Mouse (Mus musculus) midbrain, embryonic 14.5 days (tissue): ENCODE measurements around the gene Esrrb. TPM values are rescaled to one million over a fixed set of nuclear protein-coding genes. Genes with fewer than 3 reads are reported as not detected.

ENCODE experiments used
- ATAC-seq: fragments of 200-750 bp; cut with Nextera tagmentation; 2 replicates; pipeline ENCODE4 v1.8.0; 2017; ENCODE audit warnings: moderate number of reproducible peaks, moderate library complexity; ENCODE audit not compliant: low FRiP score, low TSS enrichment
- DNase-seq: peaks from one replicate; pipeline ENCODE4 v3.0.0-alpha.2; 2015
- H3K27ac ChIP-seq: fragments of 300-500 bp; sonication (generic); replicated peaks from 2 replicates; pipeline ENCODE4 v1.5.1; 2014; ENCODE audit warnings: mild to moderate bottlenecking, low read depth, low read length, moderate library complexity
- H3K27me3 ChIP-seq: fragments of 300-500 bp; sonication (generic); 2 replicates; pipeline ENCODE4 v1.6.1; 2014; ENCODE audit warnings: low read length, control low read depth, mixed read lengths; ENCODE audit not compliant: control insufficient read depth, insufficient read depth
- H3K36me3 ChIP-seq: fragments of 300-500 bp; sonication (generic); 2 replicates; pipeline ENCODE4 v1.6.1; 2014; ENCODE audit warnings: low read length, control low read depth; ENCODE audit not compliant: control insufficient read depth, insufficient read depth
- H3K4me1 ChIP-seq: fragments of 300-500 bp; sonication (generic); 2 replicates; pipeline ENCODE4 v1.6.1; 2014; ENCODE audit warnings: mild to moderate bottlenecking, antibody characterized with exemption, low read length, control low read depth; ENCODE audit not compliant: control insufficient read depth, insufficient read depth
- H3K4me2 ChIP-seq: fragments of 300-500 bp; sonication (generic); 2 replicates; pipeline ENCODE4 v1.6.1; 2014; ENCODE audit warnings: mild to moderate bottlenecking, low read length, moderate library complexity
- H3K4me3 ChIP-seq: fragments of 300-500 bp; sonication (generic); replicated peaks from 2 replicates; pipeline ENCODE4 v1.5.1; 2014; ENCODE audit warnings: low read depth, low read length
- H3K9ac ChIP-seq: fragments of 300-500 bp; sonication (generic); replicated peaks from 2 replicates; pipeline ENCODE4 v1.6.1; 2014; ENCODE audit warnings: mild to moderate bottlenecking, low read length, moderate library complexity
- H3K9me3 ChIP-seq: fragments of 300-500 bp; sonication (generic); 2 replicates; pipeline ENCODE4 v1.6.1; 2016; ENCODE audit warnings: low read length, control low read depth, mixed read lengths; ENCODE audit not compliant: control insufficient read depth
- WGBS: fragments of 180-500 bp; shearing (Covaris S2); extraction: QIAGEN DNeasy Blood & Tissue Kit; methylation state at CpG from one replicate; pipeline ENCODE4 v1.1.7; 2014; 5-methylcytosine and 5-hydroxymethylcytosine counted together
- polyA plus RNA-seq: library from polyadenylated mRNA; unstranded; fragments of >200 nt; fragmentation: Nextera tagmentation; extraction: Ambion mirVana; gene quantifications from 2 replicates; pipeline ENCODE4 v1.2.1, GENCODE M21; 2014

Gene Esrrb
- polyA plus RNA-seq, 1 experiment from 2014 or later = 7.3 TPM

DNA sequence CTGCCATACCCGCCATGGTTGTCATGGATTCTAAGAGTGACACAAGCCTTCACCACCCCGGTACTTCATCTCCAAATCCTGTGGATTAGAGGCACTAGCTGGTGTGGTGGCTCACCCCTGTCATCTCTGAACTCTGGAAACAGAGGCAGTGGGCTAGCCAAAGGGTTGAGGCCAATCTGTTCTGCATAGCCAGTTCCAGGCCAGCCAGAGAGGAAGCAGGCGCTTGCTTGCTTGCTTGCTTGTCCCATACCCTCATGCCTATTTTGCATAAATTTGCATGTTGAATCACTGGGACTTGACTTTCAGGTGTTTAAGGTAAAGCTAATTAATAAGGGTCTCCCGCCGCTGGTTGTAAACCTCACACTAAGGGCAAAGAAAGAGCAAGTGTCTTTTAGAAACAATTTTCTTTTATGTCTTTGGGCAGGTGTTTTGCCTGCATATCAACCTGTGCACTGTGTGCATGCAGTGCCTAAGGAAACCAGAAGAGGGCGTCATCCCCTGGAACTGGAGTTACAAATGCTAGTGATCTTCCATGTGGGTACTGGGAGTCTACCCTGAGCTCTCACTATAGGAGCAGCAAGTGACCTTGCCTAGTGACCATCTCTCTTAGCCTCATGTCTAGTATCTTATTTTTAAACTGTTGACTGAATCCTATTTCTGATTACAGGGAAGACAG lies 147.5 kb downstream of the Esrrb start:
- H3K4me1 ChIP-seq = peaks cover 6% of the 10 kb centered on the region; the same call in 1 of the 2 replicates
- no peaks in the 10 kb centered on the region for H3K27me3 ChIP-seq
- H3K4me3 ChIP-seq = no peak overlapping the region
- no peak overlapping the region for H3K27ac ChIP-seq
- DNase-seq (no peak), ATAC-seq (no peak)
- H3K9me3 ChIP-seq = no peaks in the 10 kb centered on the region
- no peaks in the 10 kb centered on the region for H3K36me3 ChIP-seq
- WGBS = 78% methylated on average over 6 of the region's 6 CpGs
- H3K4me2 ChIP-seq = no peak overlapping the region
- H3K9ac ChIP-seq = no peak overlapping the region

DNA sequence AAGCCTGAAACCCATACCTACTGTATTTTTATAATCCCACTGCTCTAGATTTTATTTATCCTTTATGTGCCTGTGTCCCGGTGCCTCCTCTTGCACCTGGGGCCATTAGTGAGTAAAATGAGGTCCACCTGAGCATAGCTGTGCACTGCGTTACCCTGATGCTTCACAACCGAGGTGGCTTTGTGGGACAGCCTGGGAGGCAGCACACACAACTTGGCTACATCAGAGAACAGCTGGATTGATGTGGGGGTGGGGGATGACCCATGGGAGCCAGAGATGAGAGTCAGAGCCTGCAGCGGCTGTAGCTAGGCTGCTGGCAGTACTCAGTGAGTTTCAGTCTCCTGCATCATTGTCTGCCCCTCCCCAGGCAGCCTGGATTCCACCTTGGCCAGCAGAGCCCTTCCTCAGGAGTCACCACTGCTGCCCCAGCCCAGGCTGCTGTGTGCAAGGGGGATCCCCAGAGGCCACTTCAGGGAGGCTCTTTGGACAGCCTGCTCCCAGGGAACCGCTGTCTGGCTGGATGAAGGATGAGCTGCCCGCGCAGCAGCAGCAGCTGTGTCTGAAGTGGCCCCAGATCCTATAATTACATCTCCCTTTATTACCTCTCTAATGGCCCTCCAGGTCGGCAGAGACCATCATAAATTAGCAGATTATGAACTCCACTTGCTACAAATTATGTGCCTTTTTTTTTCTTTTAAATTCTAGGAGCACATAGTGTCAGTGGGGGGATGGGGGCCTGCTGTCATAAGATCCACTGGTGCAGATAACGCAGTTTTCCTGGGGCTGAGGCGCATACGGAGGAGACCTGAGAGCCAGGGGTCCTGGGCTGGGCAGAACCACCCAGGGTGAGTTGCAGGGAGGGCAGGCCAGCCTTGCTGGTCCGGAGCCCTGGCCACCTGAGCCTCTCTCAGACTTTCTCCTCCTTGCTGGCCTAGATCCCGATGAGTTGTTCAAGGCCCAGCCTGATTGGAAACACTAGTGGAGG lies 148.7 kb downstream of the Esrrb start:
- Histone ChIP-seq H3K4me1 (peaks cover 6% of the 10 kb centered on the region; the same call in 1 of the 2 replicates), H3K9me3 (no peaks in the 10 kb centered on the region), H3K4me2 (no peak overlapping the region), H3K27ac (0 out of 2 replicates have a peak overlapping the region, but pooled peaks have one; percentile 26), H3K4me3 (no peak overlapping the region), H3K9ac (no peak overlapping the region), H3K36me3 (no peaks in the 10 kb centered on the region), H3K27me3 (no peaks in the 10 kb centered on the region)
- no peak for ATAC-seq
- WGBS = 44% methylated on average over 13 of the region's 13 CpGs
- DNase-seq = peak; percentile 24

DNA sequence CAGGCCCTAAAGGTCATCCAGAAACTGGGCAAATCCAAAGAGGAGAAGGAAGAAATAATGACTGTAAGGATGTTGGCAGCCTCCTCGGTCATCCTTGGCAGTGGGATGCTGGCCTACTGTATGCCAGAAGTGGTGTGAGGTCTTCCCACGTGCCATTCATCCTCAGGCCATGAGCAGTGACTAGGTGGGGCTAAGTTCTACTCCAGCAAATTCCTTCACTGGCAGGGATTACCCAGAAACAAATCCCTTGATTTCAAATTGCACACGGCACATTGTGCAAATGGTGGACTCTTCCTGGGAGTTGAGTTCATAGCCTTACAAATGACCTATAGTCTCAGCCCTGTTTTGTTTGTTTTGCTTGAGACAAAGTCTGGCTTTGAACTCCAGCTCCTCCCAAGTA lies 151.4 kb downstream of the Esrrb start:
- ATAC-seq (no peak), DNase-seq (no peak)
- Histone ChIP-seq H3K36me3 (no peaks in the 10 kb centered on the region), H3K4me3 (no peak overlapping the region), H3K4me1 (peaks cover 6% of the 10 kb centered on the region; the same call in 1 of the 2 replicates), H3K27ac (no peak overlapping the region), H3K27me3 (no peaks in the 10 kb centered on the region), H3K9me3 (no peaks in the 10 kb centered on the region), H3K9ac (no peak overlapping the region), H3K4me2 (no peak overlapping the region)
- WGBS = 75% methylated on average over 3 of the region's 3 CpGs

DNA sequence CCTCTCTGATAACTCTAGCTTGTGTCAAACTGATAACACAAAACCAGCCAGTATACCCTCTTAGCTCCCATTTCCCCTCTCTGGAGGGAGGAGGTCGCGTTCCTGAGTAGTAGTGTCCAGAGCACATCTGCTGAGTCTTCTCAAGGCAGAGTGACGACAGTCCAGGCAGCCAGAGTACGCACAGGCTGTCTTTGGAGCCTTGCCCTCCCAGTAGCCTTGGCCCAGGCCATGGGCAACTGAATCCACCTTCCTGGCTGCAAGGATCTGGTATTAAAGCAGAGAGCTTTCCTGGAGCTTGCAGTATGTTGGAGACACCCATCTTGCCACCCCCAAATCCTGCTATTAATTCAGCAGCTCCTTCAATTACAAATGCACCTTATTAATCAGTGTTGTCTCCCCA lies 152.7 kb downstream of the Esrrb start:
- Histone ChIP-seq H3K36me3 (no peaks in the 10 kb centered on the region), H3K9me3 (no peaks in the 10 kb centered on the region), H3K27me3 (no peaks in the 10 kb centered on the region), H3K4me2 (no peak overlapping the region), H3K4me1 (peaks cover 6% of the 10 kb centered on the region; the same call in 1 of the 2 replicates), H3K9ac (no peak overlapping the region), H3K27ac (no peak overlapping the region), H3K4me3 (no peak overlapping the region)
- DNase-seq (no peak), ATAC-seq (no peak)
- WGBS = 87% methylated on average over 4 of the region's 4 CpGs

DNA sequence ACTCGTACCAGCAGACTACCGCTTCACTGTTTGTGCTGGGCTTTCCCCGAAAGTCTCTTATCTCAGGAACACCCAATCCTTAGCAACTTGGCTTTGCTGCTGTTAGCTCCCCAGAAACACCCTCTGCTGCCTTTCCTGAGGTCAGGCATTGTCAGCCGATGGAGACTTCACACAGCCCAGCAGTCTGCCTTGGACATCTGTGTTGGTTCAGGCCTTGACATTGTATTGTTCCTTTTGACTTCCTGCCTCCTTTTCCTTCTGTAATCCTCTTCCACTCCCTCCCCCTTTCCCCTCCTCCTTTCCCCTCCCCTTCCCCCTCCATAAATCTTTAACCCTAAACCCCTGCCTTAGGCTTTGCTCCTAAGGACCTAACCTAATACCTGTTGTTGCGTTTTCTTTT lies 155.7 kb downstream of the Esrrb start:
- Histone ChIP-seq H3K27me3 (no peaks in the 10 kb centered on the region), H3K9me3 (no peaks in the 10 kb centered on the region), H3K27ac (no peak overlapping the region), H3K36me3 (no peaks in the 10 kb centered on the region), H3K9ac (no peak overlapping the region), H3K4me2 (no peak overlapping the region), H3K4me3 (no peak overlapping the region), H3K4me1 (no peaks in the 10 kb centered on the region)
- no peak for DNase-seq
- WGBS = 63% methylated on average over 5 of the region's 5 CpGs
- no peak for ATAC-seq

DNA sequence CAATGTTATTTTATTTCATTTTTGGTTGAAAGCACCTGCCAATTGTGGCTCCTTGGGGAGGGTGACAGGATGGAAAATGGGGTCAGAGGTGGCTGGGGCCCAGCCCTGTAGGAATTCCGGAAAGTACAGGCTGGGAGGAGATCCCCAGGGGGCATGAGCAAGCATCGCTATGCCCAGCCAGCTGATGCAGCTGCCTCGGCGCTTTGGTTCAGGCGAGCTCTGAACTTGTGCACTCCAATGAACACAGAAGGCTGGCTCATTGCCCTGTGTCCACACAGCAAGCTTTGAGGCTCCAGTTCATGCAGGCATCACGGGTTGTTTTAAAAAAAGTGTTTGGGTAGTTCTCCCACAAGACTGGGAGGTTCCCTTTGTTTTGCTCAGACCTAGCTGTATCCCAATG lies 156.8 kb downstream of the Esrrb start:
- ATAC-seq (no peak), DNase-seq (no peak)
- H3K36me3 ChIP-seq = no peaks in the 10 kb centered on the region
- no peaks in the 10 kb centered on the region for H3K27me3 ChIP-seq
- H3K4me2 ChIP-seq = no peak overlapping the region
- no peak overlapping the region for H3K9ac ChIP-seq
- no peak overlapping the region for H3K27ac ChIP-seq
- 49% methylated on average over 6 of the region's 6 CpGs for WGBS
- no peaks in the 10 kb centered on the region for H3K4me1 ChIP-seq
- no peak overlapping the region for H3K4me3 ChIP-seq
- H3K9me3 ChIP-seq = no peaks in the 10 kb centered on the region

DNA sequence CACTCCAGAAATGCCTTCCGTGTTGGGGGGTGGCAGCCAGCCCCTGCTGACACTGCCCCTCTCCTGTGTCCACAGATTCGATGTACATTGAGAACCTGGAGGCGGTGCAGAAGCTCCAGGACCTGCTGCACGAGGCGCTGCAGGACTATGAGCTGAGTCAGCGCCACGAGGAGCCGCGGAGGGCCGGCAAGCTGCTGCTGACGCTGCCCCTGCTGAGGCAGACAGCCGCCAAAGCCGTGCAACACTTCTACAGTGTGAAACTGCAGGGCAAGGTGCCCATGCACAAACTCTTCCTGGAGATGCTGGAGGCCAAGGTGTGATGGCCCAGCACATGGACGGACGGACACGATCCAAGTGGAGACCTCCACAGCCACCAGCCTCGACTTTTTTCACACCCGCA lies 157.8 kb downstream of the Esrrb start:
- Histone ChIP-seq H3K4me1 (no peaks in the 10 kb centered on the region), H3K27me3 (no peaks in the 10 kb centered on the region), H3K27ac (no peak overlapping the region), H3K36me3 (no peaks in the 10 kb centered on the region), H3K4me3 (no peak overlapping the region), H3K9ac (no peak overlapping the region), H3K9me3 (no peaks in the 10 kb centered on the region), H3K4me2 (no peak overlapping the region)
- DNase-seq (peak; percentile 63), ATAC-seq (no peak)
- WGBS = 25% methylated on average over 18 of the region's 18 CpGs

DNA sequence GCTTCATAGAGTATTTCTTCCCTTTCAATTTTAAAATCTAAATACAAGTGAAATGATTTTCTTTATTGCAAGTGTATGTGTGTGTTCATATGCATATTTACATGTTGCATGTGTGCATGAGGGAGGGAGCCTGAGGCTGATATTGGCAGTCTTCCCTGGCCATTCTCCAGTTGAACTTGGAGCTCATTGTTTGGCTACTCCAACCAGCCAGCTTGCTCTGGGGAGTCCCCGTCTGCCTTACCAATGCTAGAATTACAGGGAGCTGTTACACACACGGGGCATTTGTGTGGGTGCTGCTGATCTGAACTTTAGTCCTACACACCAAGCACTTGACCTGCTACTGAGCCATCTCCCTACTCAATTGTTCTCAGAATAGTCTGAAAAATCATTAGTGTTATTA lies 173.4 kb downstream of the Esrrb start:
- peak; percentile 27 for DNase-seq
- Histone ChIP-seq H3K9me3 (no peaks in the 10 kb centered on the region), H3K4me1 (no peaks in the 10 kb centered on the region), H3K27ac (no peak overlapping the region), H3K36me3 (no peaks in the 10 kb centered on the region), H3K4me3 (no peak overlapping the region), H3K9ac (no peak overlapping the region), H3K27me3 (no peaks in the 10 kb centered on the region), H3K4me2 (no peak overlapping the region)
- 73% methylated on average over 2 of the region's 2 CpGs for WGBS
- no peak for ATAC-seq
